Mouse (Mus musculus) testis, adult 2 months (tissue): ENCODE measurements around the gene Bbs1. TPM values are rescaled to one million over a fixed set of nuclear protein-coding genes. Genes with fewer than 3 reads are reported as not detected.

ENCODE experiments used
- H3K27ac ChIP-seq: fragments of 200-500 bp; 2 replicates; pipeline ENCODE4 v1.5.1; 2012; ENCODE audit warnings: low read depth, low read length; ENCODE audit not compliant: control insufficient read depth, insufficient read depth
- H3K27me3 ChIP-seq: fragments of 200-500 bp; 2 replicates; pipeline ENCODE4 v1.6.1; 2012; ENCODE audit warnings: mild to moderate bottlenecking, low read length, moderate library complexity; ENCODE audit not compliant: control insufficient read depth, insufficient read depth
- H3K36me3 ChIP-seq: fragments of 200-500 bp; 2 replicates; pipeline ENCODE4 v1.6.1; 2012; ENCODE audit warnings: mild to moderate bottlenecking, low read length; ENCODE audit not compliant: control insufficient read depth, insufficient read depth
- H3K4me1 ChIP-seq: fragments of 200-500 bp; 2 replicates; pipeline ENCODE4 v1.6.1; 2012; ENCODE audit warnings: low read length; ENCODE audit not compliant: control insufficient read depth, insufficient read depth
- H3K4me3 ChIP-seq: fragments of 200-500 bp; 2 replicates; pipeline ENCODE4 v1.5.1; 2012; ENCODE audit warnings: low read depth, mild to moderate bottlenecking, low read length, moderate library complexity, mixed read lengths; ENCODE audit not compliant: control insufficient read depth
- CTCF ChIP-seq: fragments of 200-500 bp; IDR thresholded peaks from 2 replicates; pipeline ENCODE4 v1.5.1; 2012; ENCODE audit warnings: low read depth, mild to moderate bottlenecking, inconsistent platforms, low read length, moderate library complexity; ENCODE audit not compliant: control insufficient read depth, insufficient read depth, insufficient replicate concordance
- POLR2A ChIP-seq: fragments of 200-500 bp; IDR thresholded peaks from 2 replicates; pipeline ENCODE4 v1.6.1; 2012; ENCODE audit warnings: low read depth, mild to moderate bottlenecking, inconsistent platforms, low read length, moderate library complexity; ENCODE audit not compliant: control insufficient read depth
- polyA plus RNA-seq: library from polyadenylated mRNA; depleted of rRNA; stranded (reverse); fragments of >200 nt; gene quantifications from 2 replicates; pipeline ENCODE4 v1.2.3, GENCODE M21; 2012

The Bbs1 gene
- polyA plus RNA-seq, 1 experiment: 15.5 TPM

GRCm38 (mm10) chr19:4899888-4900287, 6.5 kb downstream of the Bbs1 start:
- no peaks in the 10 kb centered on the region for H3K27me3 ChIP-seq
- no peak overlapping the region for H3K27ac ChIP-seq
- peaks cover 5% of the 10 kb centered on the region for H3K36me3 ChIP-seq
- TF ChIP-seq POLR2A (no peak), CTCF (no peak)
- H3K4me3 ChIP-seq: no peak overlapping the region
- no peaks in the 10 kb centered on the region for H3K4me1 ChIP-seq

DNA sequence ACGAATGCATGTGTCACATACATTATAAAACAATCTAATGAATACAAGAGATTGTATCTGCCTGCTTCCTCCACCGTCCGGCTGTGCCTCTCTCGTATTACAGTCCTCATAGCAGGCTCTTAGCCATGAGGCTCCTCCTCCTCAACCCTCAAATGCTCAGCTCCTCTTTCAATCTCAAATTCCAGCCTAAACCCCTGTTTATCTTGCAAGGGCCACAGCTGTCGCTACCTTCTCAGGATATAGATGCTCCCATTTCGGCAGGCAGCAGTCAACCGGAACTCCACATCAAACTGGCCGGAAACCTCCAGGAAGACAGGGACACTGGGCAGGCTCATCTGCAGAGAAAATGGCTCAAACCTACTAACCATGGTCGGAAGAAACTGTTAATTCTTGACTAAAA, 7.5 kb downstream of the Bbs1 start:
- no peak overlapping the region for H3K27ac ChIP-seq
- no peaks in the 10 kb centered on the region for H3K27me3 ChIP-seq
- peaks cover 5% of the 10 kb centered on the region for H3K36me3 ChIP-seq
- no peaks in the 10 kb centered on the region for H3K4me1 ChIP-seq
- H3K4me3 ChIP-seq: no peak overlapping the region
- TF ChIP-seq POLR2A (no peak), CTCF (no peak)

DNA sequence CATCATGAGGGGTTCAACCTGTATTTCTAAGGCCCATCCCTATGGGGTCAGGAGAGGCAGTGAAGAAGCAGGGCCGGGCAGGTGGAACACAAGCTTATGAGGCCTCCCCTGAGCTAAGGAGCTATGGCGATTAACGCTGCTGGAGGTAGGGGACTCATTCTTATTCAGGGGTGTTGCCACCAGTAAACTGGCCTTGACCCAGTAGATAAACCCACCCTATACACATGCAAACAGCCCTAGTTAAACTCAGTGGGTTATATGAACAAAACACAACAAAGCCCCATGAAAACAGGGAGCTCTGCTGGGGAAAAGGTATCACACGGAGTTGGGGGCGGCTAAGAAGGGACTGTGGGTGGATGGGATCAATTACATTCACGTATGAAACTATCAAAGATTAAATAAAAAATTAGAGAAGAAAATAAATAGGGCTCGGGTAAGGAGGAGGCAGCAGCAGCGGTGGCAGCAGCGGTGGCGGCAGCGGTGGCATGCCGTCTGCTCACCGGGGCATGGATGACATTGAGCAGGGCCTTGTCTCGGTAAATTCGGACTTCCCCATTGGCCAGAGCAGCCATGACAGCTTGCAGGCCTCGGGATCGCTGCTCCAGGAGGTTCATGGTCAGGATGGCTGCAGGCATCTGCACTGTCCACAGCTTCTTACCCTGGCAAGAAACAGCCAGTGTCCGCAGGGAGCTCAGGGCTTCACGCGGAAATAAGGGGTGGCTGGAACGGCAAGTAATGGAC, 9.5 kb downstream of the Bbs1 start:
- Histone ChIP-seq H3K4me3 (no peak overlapping the region), H3K27me3 (no peaks in the 10 kb centered on the region), H3K4me1 (no peaks in the 10 kb centered on the region), H3K36me3 (peaks cover 1% of the 10 kb centered on the region; the same call in 1 of the 2 replicates), H3K27ac (no peak overlapping the region)
- TF ChIP-seq POLR2A: no peak
- TF ChIP-seq CTCF: no peak

DNA sequence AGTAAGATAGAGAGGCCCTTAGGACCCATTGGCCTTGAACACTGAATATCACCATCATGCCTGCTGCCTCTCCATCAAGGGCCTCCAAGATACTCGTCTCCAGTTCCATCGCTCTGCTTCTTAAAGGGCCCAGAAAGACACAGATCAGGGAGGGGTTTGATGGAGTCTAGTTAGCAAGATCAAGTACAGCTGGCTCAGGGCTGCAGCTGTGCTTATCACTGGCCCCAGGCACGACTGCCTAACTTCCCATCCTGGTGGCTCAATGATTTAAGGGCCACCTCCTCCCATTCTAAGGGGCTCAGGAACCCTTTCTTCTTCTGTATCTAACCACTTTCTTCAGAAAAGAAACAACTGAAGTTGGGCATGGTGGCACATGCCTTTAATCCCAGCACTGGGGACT, 14.6 kb downstream of the Bbs1 start:
- H3K27ac ChIP-seq: no peak overlapping the region
- peaks cover 3% of the 10 kb centered on the region for H3K36me3 ChIP-seq
- H3K27me3 ChIP-seq: no peaks in the 10 kb centered on the region
- no peak for TF ChIP-seq CTCF
- no peak for TF ChIP-seq POLR2A
- no peak overlapping the region for H3K4me3 ChIP-seq
- H3K4me1 ChIP-seq: peaks cover 2% of the 10 kb centered on the region; the same call in 1 of the 2 replicates

DNA sequence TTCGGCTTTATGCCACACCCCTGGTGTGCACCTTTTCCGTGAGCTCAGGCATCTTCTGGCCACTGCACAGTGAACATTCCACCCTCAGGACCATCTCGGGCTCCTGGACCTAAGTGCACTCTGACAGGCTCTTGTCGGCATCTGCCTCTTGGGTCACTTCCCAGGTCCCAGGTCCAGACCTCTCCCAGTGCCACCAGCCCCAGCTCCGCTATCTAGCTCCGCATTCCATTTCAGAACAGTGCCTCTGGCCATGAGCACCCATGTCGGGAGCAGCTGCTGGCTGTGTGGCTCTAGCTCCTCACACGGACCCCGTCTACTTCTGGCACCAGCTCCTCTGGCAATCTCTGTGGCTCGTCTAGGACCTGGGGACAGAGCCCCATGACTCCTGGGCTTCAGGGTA, 16.6 kb downstream of the Bbs1 start:
- H3K27ac ChIP-seq: no peak overlapping the region
- peaks cover 2% of the 10 kb centered on the region; the same call in 1 of the 2 replicates for H3K4me1 ChIP-seq
- H3K27me3 ChIP-seq: no peaks in the 10 kb centered on the region
- peaks cover 3% of the 10 kb centered on the region for H3K36me3 ChIP-seq
- no peak for TF ChIP-seq POLR2A
- no peak for TF ChIP-seq CTCF
- H3K4me3 ChIP-seq: no peak overlapping the region

- no peak overlapping the region for H3K4me3 ChIP-seq
- no peak for TF ChIP-seq CTCF
- no peak for TF ChIP-seq POLR2A
- no peaks in the 10 kb centered on the region for H3K27me3 ChIP-seq
- no peaks in the 10 kb centered on the region for H3K36me3 ChIP-seq
- H3K27ac ChIP-seq: no peak overlapping the region
- peaks cover 5% of the 10 kb centered on the region for H3K4me1 ChIP-seq
These were observed 22.5 kb downstream of the Bbs1 start for GRCm38 (mm10) chr19:4883961-4884360.

DNA sequence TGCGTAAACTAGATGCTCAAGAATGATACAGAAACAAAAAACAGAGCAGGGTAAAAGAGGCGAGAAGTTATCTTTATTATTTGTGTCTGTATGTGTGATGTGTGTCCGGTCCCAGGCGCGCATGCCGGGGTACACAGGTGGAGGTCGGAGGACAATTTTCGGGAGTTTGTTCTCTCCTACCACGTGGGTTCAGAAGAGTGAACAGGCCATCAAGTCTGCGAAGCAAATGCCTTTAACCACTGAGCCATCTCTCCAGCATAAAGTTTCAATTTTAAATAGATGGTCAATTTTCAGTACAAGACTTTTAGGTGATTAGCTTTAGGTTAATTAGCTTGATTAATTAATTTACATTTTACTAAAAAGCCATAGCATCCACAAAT, 27.1 kb downstream of the Bbs1 start:
- H3K4me1 ChIP-seq: peaks cover 10% of the 10 kb centered on the region
- no peaks in the 10 kb centered on the region for H3K36me3 ChIP-seq
- TF ChIP-seq CTCF: no peak
- TF ChIP-seq POLR2A: no peak
- H3K27ac ChIP-seq: no peak overlapping the region
- H3K4me3 ChIP-seq: no peak overlapping the region
- H3K27me3 ChIP-seq: no peaks in the 10 kb centered on the region
